Mouse (Mus musculus) urinary bladder, adult 2 months (tissue): ENCODE results near the gene Abcf1. TPM values are rescaled to one million over a fixed set of nuclear protein-coding genes. Genes with fewer than 3 reads are reported as not detected.
A peak's percentile ranks its signal among the peaks of the same experiment; 100 is the strongest.

Source experiments
- DNase-seq: peaks from one replicate; pipeline ENCODE4 v3.0.0; 2022; ENCODE audit warnings: low spot score
- polyA plus RNA-seq: library from polyadenylated mRNA; depleted of rRNA; stranded (reverse); fragments of >200 nt; gene quantifications from 2 replicates; pipeline ENCODE4 v1.2.3, GENCODE M21; 2012; rRNA removed

Gene Abcf1
- polyA plus RNA-seq, 1 experiment = 58.4 TPM

DNA sequence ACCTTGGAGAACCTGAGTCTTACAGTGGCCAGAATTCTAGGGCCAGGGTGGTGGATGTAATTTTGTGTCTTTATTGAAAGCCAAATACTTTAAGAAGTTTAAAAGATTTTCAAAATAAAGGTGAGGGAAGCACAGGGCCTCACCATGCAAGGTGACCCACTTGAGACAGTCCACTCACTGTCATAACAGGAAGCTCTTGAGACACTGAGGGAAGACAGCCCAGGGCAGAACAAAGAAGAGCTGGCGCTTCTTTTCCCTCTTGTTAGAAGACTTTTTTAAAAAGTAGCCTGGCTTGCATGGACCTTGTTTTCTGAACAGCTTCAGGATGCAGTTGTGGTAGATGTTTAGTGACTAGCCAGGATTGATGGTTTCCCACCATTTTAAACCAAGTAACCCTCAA lies 49.2 kb downstream of the Abcf1 start:
- DNase-seq = no peak

DNA sequence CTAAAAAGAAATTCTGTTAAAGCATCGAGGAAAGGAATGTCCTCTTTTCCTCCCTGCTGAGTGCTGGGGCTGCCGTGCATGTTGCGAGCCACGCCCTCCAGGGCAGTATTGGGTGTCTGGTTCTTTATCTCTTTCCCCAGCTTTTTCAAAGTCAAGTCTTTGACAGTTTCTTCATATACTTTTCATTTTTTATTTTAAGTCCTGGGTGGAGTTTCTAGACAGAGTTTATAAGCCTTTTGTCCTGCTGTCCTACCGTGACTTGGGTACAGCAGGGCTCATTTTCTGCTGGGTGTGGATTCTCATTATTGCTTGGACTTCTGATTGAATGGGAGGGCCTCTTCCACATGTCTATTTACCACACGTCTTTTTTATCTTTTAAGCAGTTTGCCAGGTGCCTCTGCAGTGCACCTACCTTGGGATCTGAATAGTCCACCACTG lies 49.7 kb downstream of the Abcf1 start:
- DNase-seq = no peak

DNA sequence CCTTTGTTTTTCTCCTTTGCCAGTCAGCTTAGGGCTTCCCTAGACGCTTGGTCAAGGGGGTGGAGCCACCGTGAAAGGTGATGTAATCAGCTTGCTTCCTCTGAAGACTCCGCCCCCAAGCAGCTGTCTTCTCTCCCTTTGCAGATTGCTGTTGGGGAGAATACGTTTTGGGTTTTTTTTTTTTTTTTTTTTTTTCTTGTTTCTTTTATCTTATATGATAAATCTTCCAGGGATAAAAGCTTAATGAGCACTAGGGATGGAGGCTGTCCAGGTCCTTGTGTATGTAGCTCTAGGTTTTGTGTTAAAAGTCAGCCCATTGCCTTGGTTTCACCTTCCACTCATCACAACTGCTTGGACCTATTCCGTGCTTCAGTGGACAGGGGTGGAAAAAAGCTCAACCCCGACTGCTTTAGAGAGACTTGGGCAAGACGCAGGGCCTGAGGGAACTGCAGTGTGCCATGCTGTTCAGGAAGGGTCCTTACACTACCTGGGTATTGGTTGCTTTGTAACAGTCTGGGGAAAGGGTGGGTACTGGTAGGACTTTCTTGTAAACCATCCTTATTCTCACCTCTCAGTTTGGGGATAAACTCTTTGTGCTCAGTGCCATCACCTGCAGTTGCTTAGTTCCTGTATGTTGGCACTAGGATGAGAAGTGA lies 50.4 kb downstream of the Abcf1 start:
- peak; percentile 56 for DNase-seq

DNA sequence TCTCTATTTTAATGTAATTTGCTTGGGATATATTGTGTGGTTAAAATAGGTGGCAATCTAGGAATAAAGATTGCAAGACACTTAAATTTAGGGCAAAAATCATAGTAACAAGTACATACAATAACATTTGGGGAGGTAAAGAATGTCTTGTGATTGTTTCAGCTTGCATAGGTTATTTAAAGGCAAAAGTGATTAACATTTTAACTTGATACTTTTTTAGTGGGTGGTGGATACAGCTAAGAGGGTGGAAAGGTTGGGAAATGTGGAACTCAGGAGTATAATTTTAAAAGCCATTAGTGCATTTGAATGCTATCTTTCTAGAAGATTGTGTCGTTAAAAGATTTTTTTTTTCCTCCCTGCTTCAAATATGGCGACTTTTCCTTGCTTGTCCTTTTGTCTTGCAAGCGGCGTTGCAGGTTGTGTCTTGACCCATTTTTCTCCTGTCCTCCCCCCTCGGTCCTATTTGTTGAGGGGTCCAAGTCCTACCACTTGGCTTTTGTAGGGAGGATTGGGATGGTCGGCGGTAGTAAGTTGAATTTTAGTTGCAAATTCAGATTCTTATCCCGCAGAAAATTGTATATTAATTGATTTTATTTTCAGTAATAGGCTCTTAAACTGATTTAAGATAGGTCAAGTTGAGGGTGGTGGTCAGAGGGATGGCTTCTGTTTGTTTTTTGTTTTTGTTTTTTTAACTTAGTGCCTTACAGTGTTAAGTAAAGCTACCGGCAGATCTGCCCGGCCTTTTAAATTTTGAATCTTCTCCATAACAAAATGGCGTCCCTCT lies 51.1 kb downstream of the Abcf1 start:
- no peak for DNase-seq

DNA sequence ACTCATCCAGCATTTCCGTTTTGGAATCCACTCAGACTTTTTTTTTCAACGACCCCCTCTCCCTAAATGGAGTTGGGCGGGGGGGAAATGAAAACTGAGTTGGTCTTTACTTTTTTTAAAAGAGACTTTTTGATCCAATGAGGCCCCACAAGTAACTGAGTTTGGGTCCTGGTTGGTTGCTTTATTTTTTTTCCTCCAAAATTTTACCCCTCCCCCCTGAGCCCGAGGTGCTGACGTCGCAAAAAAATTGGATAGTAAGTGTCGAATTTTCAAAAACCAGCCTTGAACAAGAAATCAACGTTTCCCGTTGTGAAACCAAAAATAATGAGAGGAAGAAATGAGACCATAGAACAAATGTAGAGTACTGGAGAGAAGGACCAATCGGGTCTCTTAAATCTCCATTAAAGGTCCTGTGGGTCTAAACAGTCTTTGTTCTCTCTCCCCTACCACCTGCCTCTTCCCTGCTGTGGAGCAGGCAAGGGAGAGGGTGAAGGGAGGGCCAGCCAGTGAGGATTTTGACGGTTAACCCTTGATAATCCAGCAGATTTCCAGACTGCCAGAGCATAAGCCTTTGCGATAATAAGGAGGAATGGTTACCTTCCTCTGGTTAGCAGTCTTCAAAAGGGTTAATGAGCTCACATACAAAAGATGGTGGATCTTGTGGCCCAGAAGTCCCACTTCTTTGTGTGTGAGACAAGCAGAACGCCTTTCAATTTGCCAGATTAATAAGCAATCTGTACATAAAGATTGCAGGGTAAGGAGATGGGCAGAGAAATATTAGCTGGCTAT lies 51.9 kb downstream of the Abcf1 start:
- DNase-seq = no peak

DNA sequence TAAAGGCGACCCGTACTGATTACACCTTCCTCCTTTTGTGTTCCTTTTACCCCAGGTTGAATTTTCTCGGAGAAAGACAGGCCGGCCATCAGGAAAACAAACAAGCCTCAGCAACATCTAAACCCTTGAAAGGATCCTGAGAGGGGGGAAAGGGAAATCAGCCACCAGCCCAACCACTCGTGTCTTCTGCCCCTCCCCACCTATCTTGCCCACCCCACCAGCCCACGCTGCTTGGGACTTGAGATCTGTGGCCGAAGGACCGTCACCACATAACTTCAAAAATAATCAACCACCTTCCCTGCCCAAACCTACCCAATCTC lies 52.5 kb downstream of the Abcf1 start:
- no peak for DNase-seq

DNA sequence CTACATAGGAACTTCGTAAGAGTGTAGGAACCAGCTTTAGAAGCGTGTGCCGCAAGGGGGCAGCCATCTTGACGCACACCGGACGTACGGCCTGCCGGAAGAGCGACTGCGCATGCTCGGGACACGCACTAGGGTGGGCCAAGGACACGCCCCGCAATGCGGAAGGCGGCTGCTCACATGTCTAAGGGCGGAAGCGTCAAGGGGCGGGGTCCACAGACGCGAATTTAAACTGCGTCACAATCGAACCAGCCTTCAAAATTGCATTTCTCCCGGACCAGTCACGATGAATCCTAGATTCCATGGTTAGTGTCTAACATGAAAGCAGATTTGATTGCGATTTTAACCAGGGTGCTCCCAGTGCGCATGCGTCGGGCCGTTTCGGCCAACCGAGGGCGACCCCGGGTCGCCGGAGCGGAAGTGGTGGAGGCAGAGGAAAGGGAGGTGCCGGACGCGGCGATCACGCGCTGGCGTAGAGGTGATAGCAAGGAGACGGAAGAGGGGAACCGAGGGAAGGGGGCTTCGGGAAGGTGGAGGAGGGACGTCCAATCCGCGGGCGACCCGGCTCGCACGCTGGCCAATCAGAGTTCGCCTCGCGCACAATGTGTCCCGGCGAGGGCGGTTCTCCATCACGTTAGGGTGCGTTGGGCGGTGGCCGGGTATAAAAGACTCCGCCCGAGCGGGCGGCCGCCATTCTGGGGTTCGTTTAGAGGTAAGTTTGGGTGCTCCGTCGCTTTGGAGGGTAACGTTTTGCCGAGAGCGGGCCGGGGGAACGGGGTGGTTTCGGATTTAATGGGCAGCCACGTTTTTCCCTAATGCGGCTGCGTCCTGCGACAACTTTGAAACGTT lies 53.0 kb downstream of the Abcf1 start, which contains the start of the genes Mrps18b and Ppp1r10:
Gene Mrps18b, minus strand, starts transcription at position 93 of the 846 bp plus-strand sequence.
Gene Ppp1r10, plus strand, starts transcription at position 138 of the 846 bp plus-strand sequence.
- peak; percentile 98 for DNase-seq

DNA sequence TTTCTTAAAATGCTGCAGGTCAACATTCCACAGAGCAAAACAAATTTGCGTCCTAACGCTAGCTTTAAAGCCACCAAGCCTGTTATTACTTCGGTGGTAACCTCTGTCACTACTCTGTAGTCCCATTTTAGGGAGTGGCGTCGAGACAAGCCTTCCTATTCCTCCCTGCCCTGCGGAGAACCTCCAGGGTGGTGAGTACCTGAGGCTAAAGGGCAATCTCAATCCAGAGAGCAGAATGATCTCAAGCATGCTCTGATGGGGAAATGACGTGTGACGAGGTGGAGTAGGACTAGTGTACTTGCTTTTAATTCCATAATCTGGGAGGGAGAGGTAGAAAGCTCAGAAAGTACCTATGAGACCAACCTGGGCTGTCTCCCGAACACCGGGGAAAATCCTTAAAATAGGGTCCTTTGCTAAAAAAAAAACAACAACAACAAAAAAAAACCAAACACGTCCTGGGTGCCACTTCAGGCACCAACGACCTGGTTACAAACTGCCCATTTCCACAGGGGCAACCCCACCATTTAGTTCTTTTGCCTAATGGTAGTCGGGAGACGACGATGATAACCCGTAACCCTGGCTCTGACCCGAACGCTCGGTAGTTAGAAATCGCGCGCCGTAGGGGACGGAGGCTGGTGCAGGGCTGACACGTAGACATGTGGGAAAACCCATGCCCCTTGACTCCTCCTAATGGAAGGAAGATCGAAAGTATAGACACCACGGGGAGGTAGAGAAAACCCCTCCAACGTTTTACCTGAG lies 53.8 kb downstream of the Abcf1 start:
- no peak for DNase-seq

DNA sequence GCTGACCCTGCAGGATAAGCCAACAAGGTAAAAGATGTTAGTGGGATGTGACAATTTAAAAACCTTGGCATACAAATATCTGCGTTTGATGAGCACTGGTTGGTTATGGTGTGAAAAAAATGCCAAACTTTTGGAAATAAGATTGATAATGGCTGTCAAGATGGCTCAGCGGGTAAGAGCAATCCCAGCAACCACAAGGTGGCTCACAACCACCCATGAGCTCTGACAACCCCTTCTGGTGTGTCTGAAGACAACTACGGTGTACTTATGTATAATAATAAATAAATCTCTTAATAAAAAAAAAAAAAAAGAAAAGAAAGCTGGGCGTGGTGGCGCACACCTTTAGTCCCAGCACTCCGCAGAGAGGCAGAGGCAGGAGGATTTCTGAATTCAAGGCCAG lies 54.6 kb downstream of the Abcf1 start:
- DNase-seq = no peak

DNA sequence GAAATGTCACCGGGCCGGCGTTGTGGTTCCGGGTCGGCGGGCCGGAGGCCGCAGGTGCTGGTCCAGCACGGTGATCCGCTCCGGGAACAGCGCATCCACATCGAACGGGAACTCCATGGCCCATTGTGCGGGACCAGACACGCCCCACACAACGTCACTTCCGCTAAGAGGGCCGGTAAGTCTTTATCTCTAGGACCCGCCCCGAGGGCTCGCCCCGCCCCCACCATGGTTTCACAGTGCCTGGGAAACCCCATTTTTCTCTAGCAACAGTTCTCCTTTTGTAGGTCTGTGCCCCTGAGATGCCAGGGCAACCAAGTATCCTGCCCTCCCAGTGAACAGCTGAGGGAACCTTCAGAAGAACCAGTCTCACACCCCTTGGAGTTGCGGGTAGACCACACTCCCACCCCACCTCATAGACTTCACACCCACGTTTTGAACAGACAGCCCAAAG lies 59.6 kb downstream of the Abcf1 start, which contains the start of gene Atat1:
Gene Atat1, minus strand, starts transcription at position 157 of the 451 bp plus-strand sequence.
- peak; percentile 79 for DNase-seq

DNA sequence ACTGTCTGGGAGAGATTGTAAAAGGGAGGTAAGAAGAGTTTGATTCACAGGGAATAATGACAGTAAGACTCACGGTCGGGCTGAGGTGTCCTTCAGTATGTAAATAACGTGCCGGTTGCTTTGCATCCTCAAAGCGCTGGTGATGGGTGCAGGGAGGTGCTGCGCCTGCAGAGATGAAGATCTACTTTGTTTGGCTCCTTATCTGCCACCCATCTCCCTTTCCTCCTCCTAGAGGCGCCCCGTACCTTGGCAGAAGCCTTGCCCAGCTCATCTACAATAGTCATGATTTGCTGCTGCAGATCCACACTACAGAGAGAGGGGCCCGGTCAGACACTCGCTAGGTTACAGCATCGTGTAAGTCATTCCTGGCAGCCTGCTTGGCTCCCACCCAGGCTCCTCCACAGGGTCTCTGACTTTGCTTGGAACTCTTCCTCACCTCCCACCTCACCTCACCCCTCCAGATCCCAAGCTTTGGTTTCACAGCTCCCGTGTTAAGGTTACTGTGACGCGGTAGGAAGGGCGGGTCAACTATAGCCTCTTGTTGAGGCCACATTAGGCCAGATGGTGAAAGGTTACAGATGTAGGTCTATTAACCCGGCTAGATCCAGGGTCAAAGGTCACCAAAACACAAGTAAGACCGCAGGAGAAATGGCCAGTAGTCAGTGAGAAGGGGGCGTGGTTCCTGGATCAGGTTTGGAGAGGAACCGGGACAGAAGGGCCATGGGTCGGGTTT lies 60.2 kb downstream of the Abcf1 start:
- no peak for DNase-seq

DNA sequence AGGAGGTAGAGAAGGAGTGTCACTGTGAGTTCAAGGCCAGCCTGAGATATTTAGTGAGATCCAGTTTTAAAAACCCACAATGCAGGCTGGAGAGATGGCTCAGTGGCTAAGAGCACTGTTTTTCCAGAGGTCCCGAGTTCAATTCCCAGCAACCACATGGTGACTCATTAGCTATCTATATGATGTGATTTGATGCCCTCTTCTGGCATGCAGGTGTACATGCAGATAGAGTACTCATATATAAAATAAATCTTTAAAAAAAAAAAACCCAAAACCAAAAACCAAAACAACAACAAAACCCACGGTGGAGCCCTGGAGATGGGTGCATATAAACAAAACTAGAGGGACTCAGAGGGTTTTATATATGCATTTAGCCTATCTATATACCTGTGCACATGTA lies 62.0 kb downstream of the Abcf1 start:
- no peak for DNase-seq

Other genes starting within 250 kb of the Abcf1 start
- 55.3 and 73.7 TPM in 2 replicates for gene Ier3, start 148.1 kb downstream of the Abcf1 start, polyA plus RNA-seq
- 156 and 192 TPM in 2 replicates for gene Flot1, start 146.5 kb downstream of the Abcf1 start, polyA plus RNA-seq
- 257 TPM in 2 replicates for gene Tubb5, start 131.5 kb downstream of the Abcf1 start, polyA plus RNA-seq
- gene Mdc1, start 128.2 kb downstream of the Abcf1 start, polyA plus RNA-seq = 10.4 and 14.2 TPM in 2 replicates
- gene Nrm, start 108.4 kb downstream of the Abcf1 start, polyA plus RNA-seq = 10.9 and 11.6 TPM in 2 replicates
- 55.2 and 57.5 TPM in 2 replicates for gene Ppp1r18, start 104.2 kb downstream of the Abcf1 start, polyA plus RNA-seq
- 53.4 and 57.7 TPM in 2 replicates for gene Dhx16, start 89.9 kb downstream of the Abcf1 start, polyA plus RNA-seq
- gene 2310061I04Rik, start 72.3 kb downstream of the Abcf1 start, polyA plus RNA-seq = 29.6 and 35.9 TPM in 2 replicates
- gene Atat1, start 59.7 kb downstream of the Abcf1 start, polyA plus RNA-seq = 45.9 and 58.8 TPM in 2 replicates
- gene Mrps18b, start 53.4 kb downstream of the Abcf1 start, polyA plus RNA-seq = 77.9 and 90.8 TPM in 2 replicates
- gene Ppp1r10, start 53.3 kb downstream of the Abcf1 start, polyA plus RNA-seq = 25.8 and 26.0 TPM in 2 replicates
- 28.5 and 39.5 TPM in 2 replicates for gene Gnl1, start 10.1 kb upstream of the Abcf1 start, polyA plus RNA-seq
- gene Prr3, start 10.5 kb upstream of the Abcf1 start, polyA plus RNA-seq = 22.2 and 23.7 TPM in 2 replicates
- 1.5 and 2.0 TPM in 2 replicates for gene H2-T24, start 50.8 kb upstream of the Abcf1 start, polyA plus RNA-seq
- gene H2-T23, start 63.1 kb upstream of the Abcf1 start, polyA plus RNA-seq = 189 and 190 TPM in 2 replicates
- gene H2-T22, start 73.0 kb upstream of the Abcf1 start, polyA plus RNA-seq = 66.8 and 76.7 TPM in 2 replicates
- 0.06 TPM in 1 of 2 replicates, not detected in the other for gene Gm6034, start 73.2 kb upstream of the Abcf1 start, polyA plus RNA-seq
- 0.09 and 0.14 TPM in 2 replicates for gene Gm11127, start 88.6 kb upstream of the Abcf1 start, polyA plus RNA-seq
- 0.12 and 0.13 TPM in 2 replicates for gene Gm19684, start 151.9 kb upstream of the Abcf1 start, polyA plus RNA-seq
- gene Gm7030, start 159.7 kb upstream of the Abcf1 start, polyA plus RNA-seq = not detected in 2 replicates
- 0.04 TPM in 1 of 2 replicates, not detected in the other for gene Gm8909, start 198.8 kb upstream of the Abcf1 start, polyA plus RNA-seq
- gene H2-T3, start 220.5 kb upstream of the Abcf1 start, polyA plus RNA-seq = 0.03 TPM in 1 of 2 replicates, not detected in the other